Mouse (Mus musculus): ENCODE measurements at regions not wholly inside any gene's neighbourhood (a gene's known extent, or its start where the extent isn't known, plus 50 kb on each side); places are given as distances from the start of the nearest gene placed in this dataset.

DNA sequence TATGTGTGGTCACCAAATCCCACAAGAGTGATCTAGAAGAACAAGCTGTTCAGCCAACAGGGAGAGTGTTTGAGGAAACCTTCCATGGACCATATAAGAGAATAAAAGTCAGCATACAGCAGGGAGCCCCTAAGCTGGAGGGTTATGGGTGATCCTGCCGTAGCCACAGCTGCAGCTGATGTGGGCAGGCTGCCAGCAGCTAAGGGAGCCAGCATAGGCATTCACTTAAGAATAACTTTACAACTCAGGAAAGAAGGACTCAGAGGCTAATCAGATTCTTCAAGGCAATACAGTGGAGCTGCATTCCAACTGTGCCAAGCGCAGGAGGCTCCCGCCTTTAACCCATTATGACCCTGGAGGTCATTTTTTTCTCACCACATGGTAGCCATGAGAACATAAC, 121.6 kb downstream of the Uck2 start:
- peak; percentile 29 for DNase-seq (ENCODE audit: low read depth)

DNA sequence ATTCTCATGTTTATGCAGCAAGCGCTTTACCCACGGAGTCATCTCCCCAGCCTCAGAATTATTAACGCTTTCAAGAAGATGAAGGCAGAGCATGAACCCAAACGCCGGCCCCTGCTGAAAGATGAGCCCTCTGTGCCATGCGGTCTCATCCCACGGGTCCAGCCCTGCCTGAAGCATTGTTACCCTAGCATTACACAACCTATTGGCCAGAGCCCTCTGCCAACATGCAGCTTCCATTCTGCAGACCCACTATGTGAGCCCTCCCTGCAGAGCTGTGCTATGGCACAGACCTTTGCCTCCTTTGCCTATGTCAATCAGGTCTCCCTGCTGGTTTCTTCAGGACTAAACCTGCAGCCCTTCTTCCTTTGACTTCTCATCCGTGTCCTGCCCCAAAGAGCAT, 122.6 kb downstream of the Uck2 start:
- no peak for DNase-seq (ENCODE audit: low read depth)

DNA sequence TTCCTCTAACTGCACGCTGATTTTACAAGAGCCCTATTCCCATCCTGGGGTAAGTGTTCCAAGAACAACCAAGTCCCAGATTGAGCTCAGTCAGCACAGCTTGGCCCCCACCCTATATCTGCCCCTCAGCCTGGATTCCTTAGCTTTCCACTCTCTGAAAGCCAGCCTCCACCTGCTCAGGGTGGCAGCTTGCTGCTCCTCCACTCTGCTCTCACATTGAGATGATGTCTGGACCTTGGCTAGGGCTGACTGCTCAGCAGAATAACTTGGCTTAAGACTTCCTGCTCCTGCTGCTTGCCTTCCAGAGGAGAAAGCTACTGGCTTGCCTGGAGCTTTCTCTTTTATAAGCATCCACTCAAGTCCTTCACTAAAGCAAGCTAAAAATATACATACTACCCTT, 125.6 kb downstream of the Uck2 start:
- no peak for DNase-seq (ENCODE audit: low read depth)

DNA sequence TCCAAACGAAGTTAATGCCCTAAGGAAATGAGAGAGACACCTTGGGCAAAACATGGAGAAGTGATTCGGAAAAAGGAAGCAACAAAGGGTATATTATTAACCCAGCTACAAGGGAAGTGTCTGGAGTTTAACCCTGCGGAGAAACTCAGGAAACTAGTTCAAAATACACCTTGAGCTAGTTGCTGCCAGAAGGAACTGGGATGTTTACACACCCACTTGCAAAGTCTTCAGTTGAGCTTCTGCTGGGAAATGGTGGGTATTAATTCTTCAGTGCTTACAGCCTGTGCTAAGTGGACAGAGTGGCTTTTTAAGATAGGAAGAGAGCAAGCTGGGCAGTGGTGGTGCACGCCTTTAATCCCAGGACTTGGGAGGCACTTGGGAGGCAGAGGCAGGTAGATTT, 132.7 kb downstream of the Uck2 start:
- no peak for DNase-seq (ENCODE audit: low read depth)

DNA sequence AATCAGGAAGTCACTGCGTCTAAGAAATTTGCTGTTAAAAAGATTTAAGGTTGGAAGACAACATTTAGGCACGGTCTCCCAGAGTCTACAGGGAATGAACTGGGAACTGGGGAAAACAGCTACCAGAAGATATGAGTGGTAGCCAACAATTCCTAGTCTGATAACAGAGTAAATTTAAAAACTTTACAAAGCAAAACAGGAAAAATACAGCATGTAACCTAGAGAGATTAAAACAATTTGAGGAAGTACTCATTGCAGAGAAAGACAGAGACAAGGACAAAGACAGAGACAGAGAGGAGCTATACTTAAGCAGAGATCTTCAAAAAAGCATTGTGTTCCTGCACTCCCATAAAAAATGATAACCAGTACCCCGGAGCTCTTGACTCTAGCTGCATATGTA, 140.8 kb downstream of the Uck2 start:
- no peak for DNase-seq (ENCODE audit: low read depth)

DNA sequence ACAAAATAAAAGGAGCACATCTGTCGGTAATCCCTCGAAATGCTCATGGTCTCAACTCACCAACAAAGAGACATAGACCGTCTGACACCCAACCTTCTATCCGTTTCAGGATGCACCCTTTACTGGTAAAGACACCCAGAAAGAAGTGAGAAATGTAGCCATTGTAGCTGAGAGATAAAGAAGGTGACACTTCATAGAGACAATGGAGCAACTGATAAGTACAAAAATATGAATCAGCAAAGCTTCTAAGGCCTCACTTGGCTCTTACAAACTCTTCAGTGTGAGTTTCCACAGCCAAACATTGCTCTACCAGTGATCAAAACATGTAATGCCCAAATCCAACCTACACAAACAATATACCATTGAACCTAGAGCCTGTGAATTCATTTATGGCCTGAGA, 141.3 kb downstream of the Uck2 start:
- no peak for DNase-seq (ENCODE audit: low read depth)
